Mouse (Mus musculus): ENCODE data around the gene Idua.

GRCm38 (mm10) chr5:108610426-108610825, 49.7 kb upstream of the Idua start:
- TF ChIP-seq MYOD1 (IDR thresholded peaks at IDR 0.05; ENCODE audit: control insufficient read depth in 1 of 3, insufficient read length in 2 of 3, low read depth in 2 of 3) (no peak), POLR2A (IDR thresholded peaks at IDR 0.05; ENCODE audit: insufficient read length, low read depth) (no peak), MAX (IDR thresholded peaks at IDR 0.05; ENCODE audit: low read depth) (no peak)

Data from myocyte (in vitro differentiated cells).